Comparison of ENCODE assay signal across 21 mouse cellular contexts in genomic region chr9:69141859-69142258, GRCm38 (mm10).
DNase-seq lines count a peak whose midpoint lies in the region; ATAC-seq lines count a peak whose summit lies in the region.
"Had no signal": no experiment of that assay in that cellular context is flagged by ENCODE, and none has a peak within 500 bp of the region (broad histone marks: within the 10 kb centered on the region; RNA-seq: fewer than 3 reads in every experiment).

No protein-coding gene starts in this region.

- intact Hi-C loops in heart, postnatal 36 days (cut with DNase I): no loop called here

- DNase-seq in adrenal gland, adult (ENCODE audit: inconsistent age in 2 of 2, low spot score in 1 of 2): peak; percentile 68 to 76
- no peak for DNase-seq in adrenal gland, adult 18-20 months (ENCODE audit: low spot score in 2 of 2)
- peak; percentile 31 for DNase-seq in thymus, postnatal 0 days (ENCODE audit: low spot score)
- DNase-seq in thymus, postnatal 4 days: no peak
- DNase-seq in embryo, embryonic 11 days: peak; percentile 34
- DNase-seq in right cerebral cortex, postnatal 4 days: no peak
- no peak for DNase-seq in heart, postnatal 36 days
- DNase-seq: cerebellum, adult 18-20 months; cerebellum, postnatal 10 days; gastrocnemius, adult 2 months; gastrocnemius, postnatal 36 days; heart, adult 2 months; kidney, adult 18-20 months; kidney, postnatal 4 days; liver, postnatal 0 days; right cerebral cortex, adult 18-20 months had no signal

- no peak for ATAC-seq in granulocyte monocyte progenitor cell, adult 5-6 weeks (replicated peaks; ENCODE audit: poor library complexity, severe bottlenecking)
- ATAC-seq: forebrain, embryonic 15.5 days; hindbrain, embryonic 16.5 days; liver, embryonic 12.5 days; liver, postnatal 0 days; Patski had no signal

Comparison
In these comparisons a context has a peak if more than half of its experiments do, and no peak if none do; other contexts are left out.
1. DNase-seq: peak in adrenal gland, adult (2 of 2), thymus, postnatal 0 days (single experiment) and embryo, embryonic 11 days (single experiment); none in adrenal gland, adult 18-20 months (0 of 2), thymus, postnatal 4 days (single experiment), right cerebral cortex, postnatal 4 days (single experiment) and heart, postnatal 36 days (0 of 2).